Mouse (Mus musculus) forebrain, embryonic 10.5 days (tissue): Measurements from ENCODE around the gene Lyl1. TPM values are rescaled to one million over a fixed set of nuclear protein-coding genes. Genes with fewer than 3 reads are reported as not detected.
A peak's percentile ranks its signal among the peaks of the same experiment; 100 is the strongest.

Experiments used
- DNase-seq: peaks from one replicate; pipeline ENCODE4 v3.0.0-alpha.2; 2017; ENCODE audit warnings: low spot score; ENCODE audit errors: extremely low spot score
- H3K27ac ChIP-seq: fragments of 300-500 bp; sonication (generic); 2 replicates; pipeline ENCODE4 v1.5.1; 2016; ENCODE audit warnings: mild to moderate bottlenecking
- H3K27me3 ChIP-seq: fragments of 300-500 bp; sonication (generic); 2 replicates; pipeline ENCODE4 v1.6.1; 2016; ENCODE audit warnings: mild to moderate bottlenecking; ENCODE audit not compliant: poor library complexity, severe bottlenecking
- H3K36me3 ChIP-seq: fragments of 300-500 bp; sonication (generic); replicated peaks from 2 replicates; pipeline ENCODE4 v1.6.1; 2016; ENCODE audit warnings: mild to moderate bottlenecking, moderate library complexity
- H3K4me1 ChIP-seq: fragments of 300-500 bp; sonication (generic); 2 replicates; pipeline ENCODE4 v1.6.1; 2016
- H3K4me3 ChIP-seq: fragments of 300-500 bp; sonication (generic); 2 replicates; pipeline ENCODE4 v1.5.1; 2016; ENCODE audit warnings: mild to moderate bottlenecking, moderate library complexity
- H3K9me3 ChIP-seq: fragments of 300-500 bp; sonication (generic); 2 replicates; pipeline ENCODE4 v1.6.1; 2016; ENCODE audit warnings: mild to moderate bottlenecking, moderate library complexity
- WGBS: fragments of 180-500 bp; shearing (Covaris S2); methylation state at CpG from one replicate; pipeline ENCODE4 v1.1.7; 2016; 5-methylcytosine and 5-hydroxymethylcytosine counted together
- polyA plus RNA-seq: library from polyadenylated mRNA; unstranded; fragments of >200 nt; fragmentation: Nextera tagmentation; extraction: Ambion mirVana; gene quantifications from 2 replicates; pipeline ENCODE4 v1.2.1, GENCODE M21; 2016

The Lyl1 gene
- polyA plus RNA-seq, 1 experiment from 2014 or later = 5.8 TPM

DNA sequence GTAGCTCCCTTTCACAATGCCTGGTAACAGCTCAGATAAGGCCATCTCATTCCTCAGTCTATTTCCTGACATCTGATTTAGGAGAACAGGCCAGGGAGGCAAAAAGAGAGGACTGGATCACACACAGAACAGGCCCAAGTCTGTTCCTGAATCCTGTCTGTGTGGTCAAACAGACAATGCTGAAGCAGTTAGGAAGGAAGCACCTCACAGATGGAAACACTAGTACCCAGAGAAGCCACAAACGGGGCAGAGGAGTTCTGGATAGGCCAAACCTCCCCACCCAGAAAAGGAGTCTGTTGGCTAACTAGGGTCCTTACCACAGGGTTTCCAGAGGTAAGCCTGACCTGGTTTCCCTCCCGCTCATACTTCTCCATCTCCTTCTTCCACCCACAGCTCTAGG is 19.0 kb upstream of the Lyl1 start:
- DNase-seq = no peak
- Histone ChIP-seq H3K4me1 (peaks cover 31% of the 10 kb centered on the region), H3K36me3 (peaks cover 79% of the 10 kb centered on the region), H3K9me3 (no peaks in the 10 kb centered on the region), H3K27ac (no peak overlapping the region), H3K4me3 (no peak overlapping the region), H3K27me3 (no peaks in the 10 kb centered on the region)
- 91% methylated on average over 2 of the region's 2 CpGs for WGBS

DNA sequence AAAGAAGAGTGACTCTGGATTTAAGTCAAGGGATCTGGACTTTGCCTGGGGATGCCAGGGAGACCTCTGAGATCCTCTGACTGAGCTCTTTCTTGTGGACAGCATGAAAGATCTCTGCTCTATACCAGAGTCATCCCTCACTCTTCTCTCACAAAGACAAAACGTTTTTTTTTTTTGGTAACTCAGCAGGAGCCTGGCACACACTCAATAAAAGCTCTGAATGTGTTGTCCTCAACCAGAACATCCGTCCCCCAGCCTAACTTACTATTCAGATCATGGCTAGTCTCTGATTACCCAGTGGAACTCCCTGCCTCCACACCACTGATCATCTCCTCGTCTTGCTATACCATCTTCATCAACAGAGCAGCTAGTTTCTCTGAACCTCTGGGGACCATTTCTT is 16.7 kb upstream of the Lyl1 start:
- Histone ChIP-seq H3K4me3 (peak overlapping the region; percentile 99; the same call in 1 of the 2 replicates), H3K9me3 (no peaks in the 10 kb centered on the region), H3K36me3 (peaks cover 62% of the 10 kb centered on the region), H3K27me3 (no peaks in the 10 kb centered on the region), H3K27ac (no peak overlapping the region), H3K4me1 (peaks cover 45% of the 10 kb centered on the region)
- WGBS = 76% methylated on average over 3 of the region's 3 CpGs
- DNase-seq = no peak

DNA sequence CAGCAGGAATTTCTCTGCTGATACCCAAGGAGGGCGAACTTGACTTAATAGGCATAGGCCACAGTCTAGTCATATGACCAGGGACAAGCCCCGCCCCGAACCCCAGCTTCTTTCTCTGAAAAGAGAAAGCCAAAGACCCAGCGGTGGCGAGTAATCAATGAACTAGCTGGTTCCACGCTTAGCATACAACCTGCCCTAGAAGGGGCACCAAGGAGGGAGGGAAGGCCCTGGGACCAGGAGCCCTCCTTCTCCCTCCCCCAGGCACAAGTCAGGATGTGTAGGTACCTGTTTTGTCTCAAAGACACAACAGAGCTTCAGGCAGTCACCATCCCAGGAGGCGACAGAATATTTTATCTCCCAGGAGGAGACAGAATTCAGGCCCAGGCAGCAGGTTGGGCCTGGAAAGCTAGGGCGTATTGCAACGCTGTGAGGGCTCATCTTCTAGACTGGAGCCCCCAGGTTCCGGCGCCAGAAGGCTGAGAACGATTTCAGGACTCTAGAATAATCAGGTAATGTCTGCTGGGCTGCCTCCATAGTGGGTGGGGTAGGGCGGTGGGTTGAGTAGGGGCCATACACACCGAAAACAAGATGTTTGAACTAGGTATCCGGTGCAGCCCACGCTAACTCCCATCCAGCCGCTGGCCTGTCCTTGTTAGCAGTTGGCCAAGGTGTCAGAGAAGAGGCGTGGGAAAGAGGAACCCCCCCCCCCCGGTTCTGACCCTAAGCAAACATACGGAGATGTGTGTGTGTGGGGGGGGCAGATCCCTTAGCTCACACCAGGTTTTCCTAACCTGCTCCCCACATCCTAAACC is 14.9 kb upstream of the Lyl1 start, which contains the start of gene Trmt1:
Trmt1 (plus strand) TSS at position 117 of the 812 bp plus-strand sequence.
- H3K27me3 ChIP-seq = no peaks in the 10 kb centered on the region
- DNase-seq = no peak
- peaks cover 52% of the 10 kb centered on the region for H3K36me3 ChIP-seq
- 9% methylated on average over 20 of the region's 20 CpGs for WGBS
- H3K4me1 ChIP-seq = peaks cover 58% of the 10 kb centered on the region
- peak within 1 kb of the TSS; percentile 100 for H3K27ac ChIP-seq
- H3K9me3 ChIP-seq = no peaks in the 10 kb centered on the region
- peak within 1 kb of the TSS; percentile 99 for H3K4me3 ChIP-seq

- peak overlapping the region; percentile 100 for H3K27ac ChIP-seq
- peak overlapping the region; percentile 99 for H3K4me3 ChIP-seq
- H3K4me1 ChIP-seq = peaks cover 58% of the 10 kb centered on the region
- H3K27me3 ChIP-seq = no peaks in the 10 kb centered on the region
- peaks cover 51% of the 10 kb centered on the region for H3K36me3 ChIP-seq
- WGBS = under 1% methylated on average over 62 of the region's 62 CpGs
- no peaks in the 10 kb centered on the region for H3K9me3 ChIP-seq
- peak; percentile 68 for DNase-seq
Observed at GRCm38 (mm10) chr8:84687003-84687704, 14.1 kb upstream of the Lyl1 start.

GRCm38 (mm10) chr8:84687705-84688100 is 13.6 kb upstream of the Lyl1 start, which contains the start of gene Nacc1:
Gene Nacc1, minus strand, starts transcription at chr8:84687862.
- H3K4me1 ChIP-seq = peaks cover 58% of the 10 kb centered on the region
- H3K36me3 ChIP-seq = peaks cover 51% of the 10 kb centered on the region

GRCm38 (mm10) chr8:84689091-84689915 is 12.0 kb upstream of the Lyl1 start:
- Histone ChIP-seq H3K9me3 (no peaks in the 10 kb centered on the region), H3K4me1 (peaks cover 52% of the 10 kb centered on the region), H3K4me3 (peak overlapping the region; percentile 99), H3K27me3 (no peaks in the 10 kb centered on the region), H3K36me3 (peaks cover 51% of the 10 kb centered on the region), H3K27ac (peak overlapping the region; percentile 86)
- WGBS = under 1% methylated on average over 47 of the region's 47 CpGs
- peak; percentile 89 for DNase-seq

More at GRCm38 (mm10) chr8:84687705-84688100, 13.6 kb upstream of the Lyl1 start, which contains the start of gene Nacc1:
- peak; percentile 86 for DNase-seq
- Histone ChIP-seq H3K4me3 (peak within 1 kb of the TSS; percentile 99), H3K9me3 (no peaks in the 10 kb centered on the region), H3K27me3 (no peaks in the 10 kb centered on the region), H3K27ac (peak within 1 kb of the TSS; percentile 100)
- WGBS = under 1% methylated on average over 37 of the region's 37 CpGs

DNA sequence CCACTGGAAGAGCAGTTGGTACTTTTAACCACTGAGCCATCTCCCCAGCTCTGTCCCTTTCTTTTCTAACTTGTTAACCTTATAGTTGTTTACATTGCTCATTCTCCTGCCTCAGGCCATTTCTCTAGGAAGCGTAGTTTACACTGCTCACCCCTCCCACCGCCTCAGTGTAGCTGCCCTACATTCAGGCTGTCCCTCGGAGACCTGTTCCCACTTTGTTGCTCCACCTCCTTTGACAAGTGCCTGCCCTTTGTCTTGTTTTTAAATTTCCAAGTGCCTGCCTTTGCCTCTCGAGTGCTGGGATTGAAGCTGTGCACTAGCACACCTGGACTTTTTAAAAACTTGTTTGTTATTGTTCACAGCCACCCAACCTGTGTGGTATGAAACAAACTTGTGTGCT is 7.9 kb upstream of the Lyl1 start:
- H3K27me3 ChIP-seq = no peaks in the 10 kb centered on the region
- H3K36me3 ChIP-seq = peaks cover 75% of the 10 kb centered on the region
- no peak overlapping the region for H3K4me3 ChIP-seq
- H3K9me3 ChIP-seq = no peaks in the 10 kb centered on the region
- H3K4me1 ChIP-seq = peaks cover 21% of the 10 kb centered on the region
- H3K27ac ChIP-seq = no peak overlapping the region
- 74% methylated on average over 4 of the region's 4 CpGs for WGBS
- DNase-seq = no peak

DNA sequence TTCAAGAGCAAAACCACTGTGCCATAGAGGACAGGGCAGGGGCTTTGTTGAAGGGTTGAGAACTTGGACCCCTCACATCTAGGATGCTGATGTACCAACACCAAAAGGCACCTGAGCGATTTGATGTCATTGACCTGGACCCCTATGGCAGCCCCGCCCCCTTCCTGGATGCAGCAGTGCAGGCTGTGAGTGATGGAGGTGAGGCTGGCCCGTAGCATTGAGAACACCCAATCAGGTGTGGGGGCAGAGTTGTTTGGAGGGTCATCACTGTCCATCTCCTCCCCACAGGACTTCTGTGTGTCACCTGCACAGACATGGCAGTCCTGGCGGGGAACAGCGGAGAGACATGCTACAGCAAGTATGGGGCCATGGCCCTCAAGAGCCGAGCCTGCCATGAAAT is 6.1 kb upstream of the Lyl1 start:
- Histone ChIP-seq H3K36me3 (peaks cover 93% of the 10 kb centered on the region), H3K27me3 (peaks cover 10% of the 10 kb centered on the region), H3K9me3 (no peaks in the 10 kb centered on the region), H3K4me3 (no peak overlapping the region), H3K27ac (no peak overlapping the region), H3K4me1 (peaks cover 11% of the 10 kb centered on the region)
- DNase-seq = no peak
- 90% methylated on average over 6 of the region's 6 CpGs for WGBS

DNA sequence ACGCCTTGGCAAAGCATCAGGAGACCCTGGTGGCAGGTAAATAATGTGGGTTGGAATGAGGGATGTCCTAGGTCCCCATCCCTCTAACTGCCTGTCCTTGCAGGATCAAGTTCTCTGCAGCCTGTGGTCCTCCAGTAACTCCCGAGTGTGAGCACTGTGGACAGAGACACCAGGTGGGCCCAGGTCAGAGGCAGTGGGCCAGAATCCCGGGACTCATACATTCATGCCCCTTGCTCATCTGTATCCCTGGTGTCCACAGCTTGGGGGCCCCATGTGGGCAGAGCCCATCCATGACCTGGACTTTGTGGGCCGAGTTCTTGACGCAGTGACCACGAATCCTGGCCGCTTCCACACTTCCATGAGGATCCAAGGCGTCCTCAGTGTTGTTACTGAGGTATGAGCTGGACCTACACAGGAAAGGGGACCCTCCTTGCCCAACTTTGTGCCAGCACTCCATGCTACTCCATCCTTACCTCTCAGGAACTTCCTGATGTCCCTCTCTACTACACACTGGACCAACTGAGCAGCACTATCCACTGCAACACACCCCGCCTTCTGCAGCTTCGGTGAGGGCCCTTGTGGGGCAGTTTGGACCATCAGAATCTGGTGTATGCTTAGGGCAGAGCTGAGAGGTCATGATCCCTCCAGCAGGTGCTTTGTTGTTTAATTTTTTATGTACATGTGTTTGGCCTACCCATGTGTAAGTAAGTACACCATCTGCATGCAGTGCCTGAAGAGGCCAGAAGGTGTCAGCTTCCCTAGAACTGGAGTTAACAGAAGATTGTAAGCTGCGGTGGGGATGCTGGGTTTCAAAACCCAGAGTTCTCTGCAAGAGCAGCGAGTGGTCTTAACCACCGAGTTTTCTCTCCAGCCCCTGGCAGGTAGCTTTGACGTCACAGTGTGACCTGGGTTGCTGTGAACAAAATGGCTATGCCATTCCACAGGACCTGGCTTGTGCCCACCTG is 3.8 kb upstream of the Lyl1 start:
- Histone ChIP-seq H3K27ac (no peak overlapping the region), H3K36me3 (peaks cover 78% of the 10 kb centered on the region), H3K9me3 (no peaks in the 10 kb centered on the region), H3K27me3 (peaks cover 33% of the 10 kb centered on the region), H3K4me3 (no peak overlapping the region), H3K4me1 (peaks cover 17% of the 10 kb centered on the region)
- 91% methylated on average over 14 of the region's 14 CpGs for WGBS
- no peak for DNase-seq

- Histone ChIP-seq H3K27ac (no peak overlapping the region), H3K36me3 (peaks cover 69% of the 10 kb centered on the region), H3K4me3 (no peak overlapping the region), H3K9me3 (no peaks in the 10 kb centered on the region), H3K27me3 (peaks cover 41% of the 10 kb centered on the region), H3K4me1 (peaks cover 17% of the 10 kb centered on the region)
- 93% methylated on average over 5 of the region's 5 CpGs for WGBS
- no peak for DNase-seq
Observed at GRCm38 (mm10) chr8:84698288-84698687, 3.0 kb upstream of the Lyl1 start.

DNA sequence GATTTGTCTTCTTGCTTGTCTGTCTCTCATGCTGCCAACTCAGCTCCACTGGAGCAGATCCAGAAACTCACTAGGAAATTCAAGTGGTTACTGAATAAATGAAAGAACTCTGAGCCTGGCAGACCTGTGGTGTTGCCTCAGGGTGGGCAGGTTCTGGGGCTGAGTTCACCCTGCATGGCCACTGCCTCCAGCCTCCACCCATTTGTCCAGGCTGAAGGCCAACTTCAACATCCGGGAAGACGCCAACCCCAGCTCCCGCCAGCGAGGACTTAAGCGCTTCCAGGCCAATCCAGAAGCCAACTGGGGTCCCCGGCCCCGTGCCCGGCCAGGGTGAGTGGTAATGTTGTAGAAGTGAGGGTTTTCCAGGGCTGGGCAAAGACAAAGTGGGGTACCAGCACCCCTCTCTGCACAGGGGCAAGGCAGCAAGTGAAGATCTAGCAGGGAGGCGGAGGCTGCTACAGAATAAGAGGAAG is 2.3 kb upstream of the Lyl1 start:
- 95% methylated on average over 9 of the region's 9 CpGs for WGBS
- Histone ChIP-seq H3K4me3 (no peak overlapping the region), H3K27ac (no peak overlapping the region), H3K27me3 (peaks cover 48% of the 10 kb centered on the region), H3K9me3 (no peaks in the 10 kb centered on the region), H3K4me1 (peaks cover 22% of the 10 kb centered on the region), H3K36me3 (peaks cover 63% of the 10 kb centered on the region)
- DNase-seq = no peak
